Mouse (Mus musculus) liver, embryonic 13.5 days (tissue): ENCODE measurements at regions not wholly inside any gene's neighbourhood (a gene's known extent, or its start where the extent isn't known, plus 50 kb on each side); places are given as distances from the start of the nearest gene placed in this dataset.

Experiments
- ATAC-seq: fragments of 200-750 bp; cut with Nextera tagmentation; 2 replicates; pipeline ENCODE4 v1.8.0; 2017; ENCODE audit warnings: low read depth, mild to moderate bottlenecking, moderate number of reproducible peaks, moderate library complexity
- DNase-seq: peaks from one replicate; pipeline ENCODE4 v3.0.0; 2022
- H3K27ac ChIP-seq: fragments of 300-500 bp; sonication (generic); 2 replicates; pipeline ENCODE4 v1.5.1; 2015; ENCODE audit warnings: moderate library complexity, mild to moderate bottlenecking, inconsistent platforms
- H3K27me3 ChIP-seq: fragments of 300-500 bp; sonication (generic); 2 replicates; pipeline ENCODE4 v1.6.1; 2015; ENCODE audit warnings: mild to moderate bottlenecking, inconsistent platforms
- H3K36me3 ChIP-seq: fragments of 300-500 bp; sonication (generic); 2 replicates; pipeline ENCODE4 v1.6.1; 2015; ENCODE audit warnings: mild to moderate bottlenecking, inconsistent platforms
- H3K4me1 ChIP-seq: fragments of 300-500 bp; sonication (generic); replicated peaks from 2 replicates; pipeline ENCODE4 v1.6.1; 2015; ENCODE audit warnings: inconsistent platforms
- H3K4me2 ChIP-seq: fragments of 300-500 bp; sonication (generic); 2 replicates; pipeline ENCODE4 v1.6.1; 2015; ENCODE audit warnings: inconsistent platforms, mild to moderate bottlenecking, moderate library complexity
- H3K4me3 ChIP-seq: fragments of 300-500 bp; sonication (generic); replicated peaks from 2 replicates; pipeline ENCODE4 v1.5.1; 2015; ENCODE audit warnings: mild to moderate bottlenecking, inconsistent platforms
- H3K9ac ChIP-seq: fragments of 300-500 bp; sonication (generic); 2 replicates; pipeline ENCODE4 v1.6.1; 2015; ENCODE audit warnings: mild to moderate bottlenecking, inconsistent platforms
- H3K9me3 ChIP-seq: fragments of 300-500 bp; sonication (generic); replicated peaks from 2 replicates; pipeline ENCODE4 v1.6.1; 2016; ENCODE audit warnings: inconsistent platforms
- WGBS: fragments of 180-500 bp; shearing (Covaris S2); methylation state at CpG from one replicate; pipeline ENCODE4 v1.1.7; 2015; ENCODE audit not compliant: insufficient replicate concordance; 5-methylcytosine and 5-hydroxymethylcytosine counted together

DNA sequence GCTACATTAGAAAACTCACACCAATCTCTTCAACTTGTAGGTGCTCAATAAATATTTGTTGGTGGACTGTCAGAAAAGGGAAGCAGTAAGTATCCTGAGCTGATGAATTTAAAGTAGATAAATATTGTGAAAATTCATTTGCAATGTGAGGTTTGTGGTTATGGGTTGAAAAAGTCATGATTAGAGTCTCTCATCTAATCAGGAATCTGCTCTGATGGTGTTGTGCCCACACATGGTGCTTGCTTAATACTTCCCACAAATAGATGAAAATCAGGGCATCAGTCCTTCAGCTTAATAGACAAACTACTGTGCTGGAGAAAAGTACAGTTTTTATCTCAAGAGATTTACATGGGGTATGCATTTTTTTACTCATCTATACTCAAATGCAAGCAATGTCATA is 59.9 kb downstream of the S1pr1 start:
- H3K4me1 ChIP-seq = 0 out of 2 replicates have a peak, but pooled peaks cover 2% of the 10 kb centered on the region
- no peaks in the 10 kb centered on the region for H3K36me3 ChIP-seq
- no peak overlapping the region for H3K4me3 ChIP-seq
- ATAC-seq = no peak
- no peaks in the 10 kb centered on the region for H3K27me3 ChIP-seq
- H3K9ac ChIP-seq = no peak overlapping the region
- H3K27ac ChIP-seq = no peak overlapping the region
- H3K9me3 ChIP-seq = no peaks in the 10 kb centered on the region
- DNase-seq = no peak
- H3K4me2 ChIP-seq = no peak overlapping the region

DNA sequence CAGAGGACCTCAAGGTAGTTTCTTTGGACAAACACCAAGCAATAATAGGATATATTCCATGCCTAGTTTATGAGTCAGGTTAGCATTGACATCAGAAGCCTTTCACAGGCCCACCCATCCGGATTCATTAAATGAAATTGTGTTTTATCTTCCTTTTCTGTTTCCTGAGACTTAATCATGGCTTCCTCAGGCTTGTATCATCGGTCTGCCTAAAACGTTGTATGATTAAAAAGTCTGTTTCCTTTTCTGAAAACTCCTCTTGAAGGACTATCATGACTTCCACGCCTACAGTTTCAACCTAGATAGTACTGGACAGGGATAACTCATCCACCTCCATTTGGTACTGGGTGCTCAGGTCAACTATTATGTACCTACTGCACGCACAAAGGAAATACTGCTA is 62.6 kb downstream of the S1pr1 start:
- no peak overlapping the region for H3K4me2 ChIP-seq
- no peak for ATAC-seq
- H3K4me3 ChIP-seq = no peak overlapping the region
- no peaks in the 10 kb centered on the region for H3K36me3 ChIP-seq
- no peaks in the 10 kb centered on the region for H3K27me3 ChIP-seq
- H3K4me1 ChIP-seq = 0 out of 2 replicates have a peak, but pooled peaks cover 4% of the 10 kb centered on the region
- H3K27ac ChIP-seq = no peak overlapping the region
- no peak for DNase-seq
- no peak overlapping the region for H3K9ac ChIP-seq
- no peaks in the 10 kb centered on the region for H3K9me3 ChIP-seq
- 26% methylated on average over 5 of the region's 5 CpGs for WGBS

DNA sequence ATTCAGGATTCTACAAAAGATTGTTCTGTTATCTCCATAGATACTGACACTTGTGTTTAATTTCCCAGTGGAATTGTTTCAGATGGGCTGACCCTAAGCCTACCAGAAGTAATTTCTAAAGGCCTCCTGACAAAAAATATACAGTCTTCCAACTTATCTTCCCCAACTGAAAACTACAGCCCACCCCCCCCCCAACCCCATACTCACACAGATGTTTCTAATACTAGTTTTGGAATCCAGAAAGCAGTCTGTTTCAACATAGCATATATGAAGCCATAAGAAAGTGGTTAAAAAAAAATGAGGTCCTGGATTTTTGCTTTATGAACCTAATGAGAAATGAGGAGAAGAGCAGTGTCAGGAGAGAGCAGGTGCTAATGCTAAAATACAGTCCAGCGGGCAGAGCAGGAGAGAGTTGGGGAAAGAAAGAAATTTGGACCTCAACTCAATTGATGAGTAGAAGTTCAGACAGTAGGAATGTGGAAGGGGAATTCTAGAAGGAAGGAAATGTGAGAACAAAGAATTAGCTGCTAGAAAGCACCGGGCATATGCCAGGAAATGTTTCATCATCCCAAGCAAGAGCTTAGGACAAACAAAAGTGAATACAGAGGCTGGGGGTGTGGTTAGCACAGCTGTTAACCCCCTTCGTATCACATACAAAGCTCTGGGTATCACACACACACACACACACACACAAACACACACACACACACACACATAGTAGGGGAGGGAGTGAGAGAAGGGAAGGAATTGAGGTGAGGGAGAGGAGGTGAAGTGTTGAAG is 65.3 kb downstream of the S1pr1 start:
- H3K9ac ChIP-seq = no peak overlapping the region

DNA sequence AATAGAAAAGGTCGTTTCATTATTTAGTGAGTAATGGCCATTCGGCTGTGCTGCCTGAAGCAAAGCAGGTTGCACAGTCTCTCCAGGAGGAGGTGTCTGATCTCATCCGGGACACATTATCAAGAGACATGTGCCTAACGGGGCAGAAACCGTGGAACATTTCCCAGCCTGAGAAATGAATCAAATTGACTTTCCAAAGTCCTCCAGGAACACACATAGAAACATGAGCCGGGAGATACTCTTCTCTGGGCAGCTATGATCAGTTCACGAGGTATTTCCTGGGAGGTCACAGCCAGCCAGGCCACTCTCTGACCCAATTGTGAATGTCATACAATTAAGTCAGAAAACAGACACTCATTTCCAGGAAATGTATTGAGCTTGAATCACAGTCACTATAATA is 67.9 kb downstream of the S1pr1 start:
- Histone ChIP-seq H3K9ac (no peak overlapping the region), H3K4me3 (no peak overlapping the region), H3K9me3 (no peaks in the 10 kb centered on the region), H3K27ac (no peak overlapping the region), H3K4me1 (peaks cover 24% of the 10 kb centered on the region), H3K4me2 (no peak overlapping the region), H3K27me3 (no peaks in the 10 kb centered on the region), H3K36me3 (no peaks in the 10 kb centered on the region)
- 70% methylated on average over 7 of the region's 7 CpGs for WGBS
- DNase-seq (no peak), ATAC-seq (no peak)

More for the DNA sequence above, 65.3 kb downstream of the S1pr1 start:
- WGBS = 42% methylated on average over 3 of the region's 3 CpGs
- no peak overlapping the region for H3K4me3 ChIP-seq
- ATAC-seq = no peak
- DNase-seq = no peak
- 0 out of 2 replicates have a peak, but pooled peaks cover 4% of the 10 kb centered on the region for H3K4me1 ChIP-seq
- no peaks in the 10 kb centered on the region for H3K27me3 ChIP-seq
- no peak overlapping the region for H3K4me2 ChIP-seq
- H3K9me3 ChIP-seq = no peaks in the 10 kb centered on the region
- H3K36me3 ChIP-seq = no peaks in the 10 kb centered on the region
- H3K27ac ChIP-seq = no peak overlapping the region

DNA sequence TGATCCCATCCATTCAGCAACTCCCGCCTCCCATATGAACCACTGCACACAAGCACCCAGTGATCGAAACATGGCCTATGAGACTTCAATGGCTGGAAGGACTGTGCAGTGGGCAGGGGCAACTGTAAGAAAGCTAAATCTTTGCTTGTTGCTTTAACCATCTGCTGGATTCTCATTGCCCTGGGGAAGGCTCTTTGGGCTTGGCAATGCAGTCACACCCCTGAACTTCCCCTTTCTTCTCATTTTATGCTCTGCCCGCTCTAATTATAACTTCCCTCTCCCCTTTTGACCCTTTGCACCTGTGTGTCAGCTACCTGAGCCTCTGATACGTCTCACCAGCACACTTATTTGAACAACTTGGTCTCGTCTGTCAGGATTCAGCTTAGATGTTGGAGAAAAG is 70.6 kb downstream of the S1pr1 start:
- WGBS = 49% methylated on average over 5 of the region's 5 CpGs
- H3K27ac ChIP-seq = no peak overlapping the region

DNA sequence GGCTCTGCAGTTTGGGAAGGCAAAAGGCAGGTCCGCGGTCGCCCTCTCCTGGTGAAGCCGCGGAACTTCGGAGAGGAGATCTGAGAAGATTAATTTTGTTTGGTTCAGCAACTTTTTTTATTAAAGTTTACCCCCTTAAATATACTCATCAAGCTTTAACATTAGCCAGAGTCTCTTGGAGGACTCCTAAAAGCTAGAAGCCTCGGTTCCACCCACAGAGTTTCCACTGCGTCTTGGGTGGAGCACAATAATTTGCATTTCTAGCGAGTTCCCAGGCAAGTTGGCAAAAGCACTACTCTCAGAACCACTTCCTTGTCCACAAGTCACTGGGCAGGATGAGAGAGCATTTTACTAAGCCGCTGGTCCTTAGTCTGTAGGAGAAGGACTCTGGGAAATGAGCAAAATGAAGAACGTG is 72.0 kb downstream of the S1pr1 start:
- peak overlapping the region; percentile 51 for H3K4me3 ChIP-seq
- ATAC-seq (peak; percentile 41; the same call in 1 of the 2 replicates), DNase-seq (peak; percentile 74)
- H3K27me3 ChIP-seq = no peaks in the 10 kb centered on the region
- H3K9ac ChIP-seq = peak overlapping the region; percentile 46
- H3K9me3 ChIP-seq = no peaks in the 10 kb centered on the region
- no peaks in the 10 kb centered on the region for H3K36me3 ChIP-seq
- H3K27ac ChIP-seq = peak overlapping the region; percentile 87
- H3K4me1 ChIP-seq = peaks cover 53% of the 10 kb centered on the region
- H3K4me2 ChIP-seq = peak overlapping the region; percentile 76
- WGBS = 1% methylated on average over 11 of the region's 11 CpGs

More for the DNA sequence above, 70.6 kb downstream of the S1pr1 start:
- no peaks in the 10 kb centered on the region for H3K27me3 ChIP-seq
- H3K9ac ChIP-seq = no peak overlapping the region
- H3K4me2 ChIP-seq = no peak overlapping the region
- ATAC-seq = no peak
- H3K9me3 ChIP-seq = no peaks in the 10 kb centered on the region
- H3K36me3 ChIP-seq = no peaks in the 10 kb centered on the region
- H3K4me3 ChIP-seq = no peak overlapping the region
- DNase-seq = no peak
- peaks cover 44% of the 10 kb centered on the region for H3K4me1 ChIP-seq

DNA sequence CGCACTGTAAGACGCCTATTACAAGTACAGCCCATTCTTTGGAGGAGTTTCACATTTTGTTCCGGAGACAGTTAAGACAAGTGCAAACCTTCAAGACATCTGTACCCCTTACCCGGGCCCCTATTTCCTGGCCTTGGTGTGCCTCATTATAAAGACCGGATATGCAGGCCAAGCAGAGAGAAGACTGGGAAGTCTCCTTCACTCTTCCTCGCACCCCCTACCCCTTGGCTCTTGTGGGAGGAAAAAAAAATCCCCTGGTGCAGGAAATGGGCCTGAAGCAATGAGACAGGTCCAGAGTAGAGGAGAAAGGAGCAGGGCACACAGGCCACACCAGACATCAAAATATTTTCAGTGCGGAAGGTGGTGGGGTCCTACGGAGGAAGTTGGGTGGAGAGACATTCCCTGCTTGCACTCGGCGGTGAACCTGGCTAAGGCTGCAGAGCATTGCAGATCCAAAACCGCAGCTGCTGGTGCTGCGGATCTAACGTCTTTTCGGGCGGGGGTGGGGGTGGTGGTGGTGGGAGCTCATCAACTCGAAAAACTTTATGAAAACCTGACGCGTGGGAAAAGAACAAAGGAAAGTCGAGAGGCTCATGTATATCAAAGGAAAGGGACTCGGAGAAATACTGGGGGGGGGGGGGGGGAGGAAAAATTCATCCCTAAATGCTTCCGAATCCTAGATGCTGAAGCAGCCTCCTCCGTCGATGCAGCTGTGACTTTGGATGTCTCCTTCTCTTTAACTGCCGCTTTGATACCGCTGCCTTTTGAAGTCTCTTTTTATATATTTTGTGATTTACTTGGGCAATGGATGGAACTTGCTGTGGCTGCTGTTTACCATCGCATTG is 72.6 kb downstream of the S1pr1 start:
- 3% methylated on average over 26 of the region's 26 CpGs for WGBS
- Histone ChIP-seq H3K9ac (peak overlapping the region; percentile 61), H3K27me3 (no peaks in the 10 kb centered on the region), H3K4me2 (peak overlapping the region; percentile 76), H3K36me3 (no peaks in the 10 kb centered on the region), H3K4me1 (peaks cover 55% of the 10 kb centered on the region), H3K9me3 (no peaks in the 10 kb centered on the region), H3K4me3 (peak overlapping the region; percentile 51), H3K27ac (peak overlapping the region; percentile 87)
- ATAC-seq = peak; percentile 9
- DNase-seq = peak; percentile 30

DNA sequence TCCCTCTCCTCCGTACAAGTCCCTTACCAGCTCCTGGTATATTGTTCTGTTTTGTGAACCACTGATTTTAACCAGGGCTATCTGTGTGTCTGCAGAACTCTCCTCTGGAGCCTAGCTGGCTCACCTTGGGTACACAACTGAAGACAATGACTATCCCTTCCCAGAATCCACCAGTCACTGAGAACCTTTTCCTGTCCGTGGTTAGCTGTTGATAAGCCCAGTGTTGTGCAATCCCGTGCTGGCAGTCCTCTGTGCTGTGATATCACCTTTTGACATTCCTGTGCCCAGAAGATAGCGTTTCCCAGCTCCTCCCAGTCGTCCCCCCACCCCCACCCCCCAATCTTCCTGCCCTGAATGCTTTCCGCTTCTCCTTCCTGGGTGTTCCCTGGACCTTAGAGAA is 73.5 kb downstream of the S1pr1 start:
- Histone ChIP-seq H3K27me3 (no peaks in the 10 kb centered on the region), H3K36me3 (no peaks in the 10 kb centered on the region), H3K4me1 (peaks cover 63% of the 10 kb centered on the region), H3K27ac (peak overlapping the region; percentile 87), H3K9ac (0 out of 2 replicates have a peak overlapping the region, but pooled peaks have one; percentile 61), H3K4me2 (peak overlapping the region; percentile 76), H3K4me3 (peak overlapping the region; percentile 51), H3K9me3 (no peaks in the 10 kb centered on the region)
- 3% methylated on average over 6 of the region's 6 CpGs for WGBS
- peak; percentile 83 for DNase-seq
- ATAC-seq = peak; percentile 97

DNA sequence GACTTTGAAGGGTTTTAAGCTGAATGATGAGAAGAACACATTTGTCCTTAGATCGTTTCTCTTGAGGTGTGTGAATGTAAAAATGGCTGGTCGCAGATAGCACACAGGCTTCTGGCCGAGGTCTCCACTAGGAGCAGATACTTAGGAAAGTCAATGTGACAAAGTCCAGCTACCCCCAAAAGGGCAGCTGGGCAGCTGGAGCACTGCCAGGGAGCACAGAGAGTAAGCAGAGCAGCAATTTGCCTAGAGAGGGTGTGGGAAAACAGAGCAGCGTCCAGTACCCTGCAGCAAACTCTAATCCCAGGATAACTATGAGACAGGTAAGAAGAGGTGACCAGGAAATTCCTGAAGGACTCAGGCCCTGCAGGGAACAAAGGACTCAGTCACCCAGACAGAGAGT is 79.4 kb downstream of the S1pr1 start:
- H3K36me3 ChIP-seq = no peaks in the 10 kb centered on the region
- WGBS = 65% methylated on average over 4 of the region's 4 CpGs
- ATAC-seq (peak; percentile 38; the same call in 1 of the 2 replicates), DNase-seq (no peak)
- peaks cover 54% of the 10 kb centered on the region for H3K4me1 ChIP-seq
- H3K4me3 ChIP-seq = no peak overlapping the region
- no peaks in the 10 kb centered on the region for H3K9me3 ChIP-seq
- no peak overlapping the region for H3K27ac ChIP-seq
- no peak overlapping the region for H3K9ac ChIP-seq
- H3K4me2 ChIP-seq = no peak overlapping the region
- H3K27me3 ChIP-seq = no peaks in the 10 kb centered on the region

DNA sequence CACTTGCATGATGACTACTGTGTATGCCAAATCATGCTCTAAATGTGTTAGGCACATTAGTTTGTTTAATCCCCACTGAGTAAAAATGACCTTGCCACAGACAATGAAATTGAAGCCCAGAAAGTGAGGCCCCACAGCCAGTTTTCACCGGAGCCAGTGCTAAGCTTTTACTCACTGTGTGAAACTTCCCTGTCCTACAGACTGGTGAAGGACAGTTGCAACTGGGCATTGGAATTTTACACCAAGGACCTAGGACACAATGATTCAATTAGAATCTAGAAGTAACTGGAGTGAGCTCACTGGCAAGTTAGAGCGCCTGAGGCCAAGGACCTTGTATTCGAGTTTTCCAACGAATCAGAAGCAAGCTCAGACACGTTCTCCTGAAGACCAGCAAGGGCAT is 79.8 kb downstream of the S1pr1 start:
- DNase-seq (no peak), ATAC-seq (no peak)
- H3K4me2 ChIP-seq = no peak overlapping the region
- no peak overlapping the region for H3K27ac ChIP-seq
- WGBS = 75% methylated on average over 5 of the region's 5 CpGs
- no peak overlapping the region for H3K9ac ChIP-seq
- peaks cover 51% of the 10 kb centered on the region for H3K4me1 ChIP-seq
- H3K9me3 ChIP-seq = no peaks in the 10 kb centered on the region
- no peak overlapping the region for H3K4me3 ChIP-seq
- no peaks in the 10 kb centered on the region for H3K27me3 ChIP-seq
- no peaks in the 10 kb centered on the region for H3K36me3 ChIP-seq

DNA sequence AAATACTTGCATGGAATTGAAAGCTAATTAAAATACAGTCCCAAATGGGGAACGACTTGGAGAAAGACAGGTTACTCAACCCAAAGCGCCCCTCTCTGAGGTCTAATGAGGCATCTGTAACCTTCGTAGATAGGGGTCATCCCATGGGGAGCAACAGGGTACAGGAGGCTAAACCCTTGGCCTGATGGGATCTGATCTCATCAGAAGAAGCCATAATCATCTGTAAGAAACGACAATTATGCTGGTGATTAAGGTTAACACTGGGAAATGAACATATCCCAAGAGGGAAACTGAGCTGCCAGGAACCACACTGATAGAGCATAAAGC is 82.5 kb downstream of the S1pr1 start:
- no peaks in the 10 kb centered on the region for H3K27me3 ChIP-seq
- 66% methylated on average over 4 of the region's 4 CpGs for WGBS
- H3K27ac ChIP-seq = no peak overlapping the region
- H3K9ac ChIP-seq = no peak overlapping the region
- ATAC-seq = no peak
- no peak overlapping the region for H3K4me3 ChIP-seq
- H3K9me3 ChIP-seq = no peaks in the 10 kb centered on the region
- H3K36me3 ChIP-seq = no peaks in the 10 kb centered on the region
- H3K4me1 ChIP-seq = peaks cover 36% of the 10 kb centered on the region
- no peak overlapping the region for H3K4me2 ChIP-seq
- no peak for DNase-seq
